Mouse (Mus musculus): ENCODE measurements at regions not wholly inside any gene's neighbourhood (a gene's known extent, or its start where the extent isn't known, plus 50 kb on each side); places are given as distances from the start of the nearest gene placed in this dataset.

DNA sequence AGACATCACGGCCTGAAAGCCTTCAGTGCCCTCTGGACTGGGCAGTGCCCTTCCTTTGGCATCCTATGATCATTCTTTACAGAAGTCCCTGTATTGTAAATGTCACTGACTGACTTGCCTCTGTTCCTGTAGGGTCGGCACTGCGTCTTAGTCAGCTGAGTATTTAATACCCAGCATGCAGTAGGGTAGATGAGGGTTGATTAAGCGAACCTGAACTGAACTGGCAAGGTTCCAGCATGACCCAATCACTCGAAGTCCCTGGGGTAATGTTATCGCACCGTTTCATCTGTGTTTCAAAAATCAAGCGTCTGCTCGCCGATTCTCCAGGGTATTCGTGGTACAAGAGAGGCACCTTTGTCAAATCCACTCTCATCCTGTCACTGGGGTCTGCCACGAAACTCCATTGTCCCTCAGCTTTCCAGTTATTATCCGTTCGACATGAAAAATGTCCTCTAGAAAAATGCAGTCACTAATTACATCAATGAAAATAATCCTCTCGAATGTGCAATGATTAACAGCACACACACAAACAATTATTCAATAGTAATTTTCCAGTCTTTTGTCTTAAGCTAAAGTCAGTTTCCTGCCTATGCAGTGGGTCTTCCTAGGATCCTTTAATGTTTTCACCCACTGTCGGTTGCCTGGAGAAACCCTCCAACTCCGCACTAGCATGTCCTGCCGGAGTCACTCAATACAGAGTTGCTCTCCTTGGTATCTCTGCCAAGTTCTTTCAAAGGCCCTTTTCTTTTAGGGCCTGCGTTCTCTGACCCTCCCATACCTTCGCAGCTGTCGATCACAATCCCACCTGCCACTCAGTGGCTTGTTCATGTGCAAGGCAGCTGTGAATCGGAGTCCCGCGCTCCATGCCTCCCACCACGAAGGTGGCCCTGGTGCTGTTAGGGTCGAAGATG lies 212.4 kb downstream of the Srek1 start:
- TF ChIP-seq EP300 (IDR thresholded peaks at IDR 0.05) (no peak), CTCF (IDR thresholded peaks at IDR 0.05) (no peak)

Measured in lung, postnatal 0 days (tissue).